Mouse (Mus musculus): ENCODE data around the gene Rpl11.
"Not testable (repeated sequence)": the region's sequence is repeated elsewhere in the genome, so short reads cannot be mapped to it uniquely, and the experiment has no call there.

Rpl11 gene

DNA sequence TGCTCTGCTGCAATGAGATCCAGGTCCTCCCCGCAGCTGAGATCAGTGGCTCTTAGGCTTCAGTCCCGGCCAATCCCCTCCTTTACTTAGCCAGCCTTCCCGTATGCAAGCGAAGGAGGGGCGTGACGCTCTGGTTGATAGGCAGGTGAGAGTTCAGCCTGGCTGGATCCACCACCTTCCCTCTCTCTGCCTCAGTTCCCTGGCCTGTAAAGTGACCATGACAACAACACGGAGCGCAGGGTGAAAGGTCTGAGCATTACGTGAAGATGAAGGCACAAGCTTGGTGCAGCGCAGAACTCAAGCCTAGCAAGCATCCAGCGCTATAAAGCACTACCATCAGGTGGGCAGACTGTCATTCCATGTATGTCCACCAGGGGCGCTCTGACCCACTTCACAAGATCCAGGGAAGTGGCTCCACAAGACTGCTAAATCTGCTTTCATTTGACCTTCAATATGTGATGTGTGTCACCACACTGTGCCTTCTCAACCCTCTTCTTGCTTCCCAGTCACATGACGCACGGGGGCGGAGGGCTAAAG lies 18.0 kb upstream of the Rpl11 start:
- DNase-seq (ENCODE audit: inconsistent age in 2 of 2, low spot score in 1 of 2), result peak; percentile 80 to 94

DNA sequence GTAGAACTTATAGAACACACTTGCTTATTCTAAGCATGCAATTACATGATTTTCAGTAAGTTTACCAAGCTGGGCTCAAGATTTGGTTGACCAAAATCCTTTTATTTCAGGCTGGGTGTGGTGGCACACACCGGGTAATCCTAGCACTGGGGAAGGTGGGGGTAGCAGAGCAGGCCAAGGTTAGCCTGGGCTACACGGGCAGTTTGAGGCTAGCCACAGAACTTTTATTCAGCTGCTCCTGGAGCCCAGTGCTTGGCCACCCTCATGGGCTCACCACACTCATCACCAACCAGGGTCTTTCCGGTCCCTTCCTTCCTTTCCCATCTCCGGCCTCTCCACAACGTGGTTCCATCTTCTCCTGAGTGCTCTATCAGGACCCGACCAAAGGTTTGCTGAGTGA lies 17.4 kb upstream of the Rpl11 start:
- DNase-seq (ENCODE audit: inconsistent age in 2 of 2, low spot score in 1 of 2), result no peak

DNA sequence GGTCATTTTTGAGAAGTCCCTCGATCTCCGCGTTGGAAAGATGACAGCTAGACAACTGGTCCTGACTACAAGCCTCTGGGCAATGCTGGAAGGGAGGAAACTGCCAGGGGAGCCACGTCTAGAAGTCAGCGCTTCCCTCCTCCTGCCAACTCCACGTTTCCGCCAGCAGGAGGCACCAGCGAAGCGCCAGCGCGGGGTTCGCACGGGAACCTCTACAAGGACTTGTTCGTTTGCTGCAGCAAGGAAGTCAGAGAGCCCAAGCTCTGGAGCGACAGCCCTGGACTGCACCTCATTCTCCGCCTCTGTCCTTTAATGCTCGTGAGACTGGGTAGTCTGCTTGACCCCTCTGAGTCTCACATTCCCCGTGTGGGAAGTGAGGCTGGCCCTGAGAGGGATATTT lies 16.7 kb upstream of the Rpl11 start:
- peak; percentile 85 to 95 for DNase-seq (ENCODE audit: inconsistent age in 2 of 2, low spot score in 1 of 2)

DNA sequence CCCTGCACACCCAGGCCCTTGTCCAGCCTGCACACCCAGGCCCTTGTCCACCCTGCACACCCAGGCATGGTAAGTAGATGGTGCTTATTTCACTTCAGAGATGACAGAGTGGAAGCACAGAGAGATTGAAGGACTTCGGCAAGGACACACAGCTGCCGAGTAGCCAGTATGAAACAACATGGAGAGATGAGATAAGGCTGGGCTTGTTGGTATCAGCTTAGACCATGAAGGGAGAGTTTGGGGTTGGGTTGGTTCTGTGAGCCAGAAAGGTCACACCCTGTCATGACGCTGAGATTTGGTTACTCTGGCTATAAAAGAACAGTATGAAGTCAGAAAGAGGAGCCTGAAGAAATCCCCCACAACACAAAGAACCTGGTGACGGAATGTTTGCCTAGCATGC lies 16.1 kb upstream of the Rpl11 start:
- peak in 1 of 2 experiments; percentile 62 for DNase-seq (ENCODE audit: inconsistent age in 2 of 2, low spot score in 1 of 2)

DNA sequence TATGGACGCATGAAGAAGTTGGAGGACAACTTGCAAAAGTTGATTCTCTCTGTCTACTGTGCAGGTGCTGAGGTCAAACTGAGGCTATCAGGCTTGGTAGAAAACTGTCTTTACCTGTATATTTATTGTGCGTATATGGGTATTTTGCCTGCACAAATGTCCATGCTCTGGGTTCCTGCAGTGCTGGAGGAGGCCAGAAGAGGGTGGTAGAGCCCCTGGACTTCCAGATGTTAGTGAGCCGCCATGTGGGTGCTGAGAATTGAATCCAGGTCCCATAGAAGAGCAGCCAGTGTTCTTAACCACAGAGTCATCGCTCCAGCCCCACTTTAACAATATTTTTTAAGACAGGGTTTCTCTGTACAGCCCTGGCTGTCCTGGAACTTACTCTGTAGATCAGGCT lies 9.9 kb upstream of the Rpl11 start:
- DNase-seq (ENCODE audit: inconsistent age in 2 of 2, low spot score in 1 of 2), result no peak

DNA sequence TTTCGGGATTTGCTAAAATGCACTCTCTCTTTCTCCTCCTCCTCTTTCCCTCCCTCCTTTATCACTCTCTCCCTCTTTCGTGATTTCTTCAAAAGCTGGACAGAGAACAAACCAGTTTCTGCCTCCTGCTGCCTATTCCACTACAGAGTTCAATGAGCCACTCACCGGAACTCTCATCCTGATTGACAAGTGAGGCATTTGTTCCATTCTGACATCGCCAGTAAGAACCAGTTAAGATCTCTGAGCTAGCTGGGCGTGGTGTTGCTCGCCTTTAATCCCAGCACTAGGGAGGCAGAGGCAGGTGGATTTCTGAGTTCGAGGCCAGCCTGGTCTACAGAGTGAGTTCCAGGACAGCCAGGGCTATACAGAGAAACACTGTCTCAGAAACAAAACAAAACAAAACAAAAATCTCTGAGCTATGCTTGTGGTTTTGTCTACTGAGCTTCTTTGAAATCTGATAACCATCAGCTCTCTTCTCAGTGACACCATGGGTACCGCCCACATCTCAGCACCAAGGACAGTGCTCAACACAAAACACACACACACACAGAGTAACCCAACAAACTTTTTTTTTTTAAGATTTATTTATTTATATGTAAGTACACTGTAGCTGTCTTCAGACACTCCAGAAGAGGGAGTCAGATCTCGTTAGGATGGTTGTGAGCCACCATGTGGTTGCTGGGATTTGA lies 6.7 kb upstream of the Rpl11 start:
- not testable (repeated sequence) for DNase-seq (ENCODE audit: inconsistent age in 2 of 2, low spot score in 1 of 2)

DNA sequence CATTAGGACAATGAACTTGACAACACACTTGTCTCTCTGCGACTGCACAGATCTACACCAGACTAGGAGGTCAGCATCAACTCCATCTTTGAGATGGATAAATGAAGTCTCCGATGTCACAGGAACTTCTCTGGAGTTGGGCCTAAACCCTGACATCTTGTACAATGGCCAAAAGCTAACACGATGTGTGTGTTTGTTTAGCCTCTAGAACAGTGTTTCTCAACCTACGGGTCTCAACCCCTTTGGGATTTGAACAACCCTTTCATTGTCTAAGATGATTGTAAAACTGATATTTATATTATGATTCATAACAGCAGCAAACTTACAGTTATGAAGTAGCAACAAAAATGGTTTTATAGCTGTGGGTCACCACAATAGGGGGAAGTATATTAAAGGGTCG lies 4.7 kb upstream of the Rpl11 start:
- DNase-seq (ENCODE audit: inconsistent age in 2 of 2, low spot score in 1 of 2), result no peak

DNA sequence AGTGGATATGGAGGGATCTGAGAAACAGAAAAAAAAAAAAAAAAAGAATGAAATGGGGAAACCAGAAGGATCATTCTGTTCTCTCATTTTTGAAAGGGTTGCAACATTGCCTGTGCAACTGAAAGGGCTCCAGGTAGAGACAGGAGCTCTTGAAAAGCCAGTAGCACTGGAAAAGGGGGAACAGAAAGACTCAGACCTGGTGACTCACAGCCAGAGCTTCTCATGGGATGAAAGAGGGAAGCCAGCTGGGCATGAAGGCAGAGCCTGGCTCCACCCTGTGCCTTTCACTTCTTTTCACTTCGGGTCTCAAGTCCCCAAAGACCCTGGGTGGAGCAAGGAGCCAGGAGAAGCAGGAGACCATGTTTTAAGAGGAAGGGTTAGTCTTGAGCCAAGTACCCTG lies 2.8 kb upstream of the Rpl11 start:
- no peak for DNase-seq (ENCODE audit: inconsistent age in 2 of 2, low spot score in 1 of 2)

DNA sequence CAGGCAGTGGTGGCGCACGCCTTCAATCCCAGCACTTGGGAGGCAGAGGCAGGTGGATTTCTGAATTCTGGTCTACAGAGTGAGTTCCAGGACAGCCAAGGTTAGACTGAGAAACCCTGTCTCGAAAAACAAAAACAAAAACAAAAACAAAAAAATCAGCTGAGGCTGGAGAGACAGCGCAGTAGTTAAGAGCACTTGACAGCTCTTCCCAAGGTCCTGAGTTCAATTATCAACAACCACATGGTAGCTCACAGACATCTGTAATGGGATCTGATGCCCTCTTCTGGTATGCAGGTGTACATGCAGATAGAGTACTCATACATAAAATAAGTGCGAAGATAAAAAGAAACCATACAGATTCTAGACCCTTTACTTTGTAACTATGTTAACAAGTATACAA lies 615 bp upstream of the Rpl11 start:
- DNase-seq (ENCODE audit: inconsistent age in 2 of 2, low spot score in 1 of 2), result no peak

DNA sequence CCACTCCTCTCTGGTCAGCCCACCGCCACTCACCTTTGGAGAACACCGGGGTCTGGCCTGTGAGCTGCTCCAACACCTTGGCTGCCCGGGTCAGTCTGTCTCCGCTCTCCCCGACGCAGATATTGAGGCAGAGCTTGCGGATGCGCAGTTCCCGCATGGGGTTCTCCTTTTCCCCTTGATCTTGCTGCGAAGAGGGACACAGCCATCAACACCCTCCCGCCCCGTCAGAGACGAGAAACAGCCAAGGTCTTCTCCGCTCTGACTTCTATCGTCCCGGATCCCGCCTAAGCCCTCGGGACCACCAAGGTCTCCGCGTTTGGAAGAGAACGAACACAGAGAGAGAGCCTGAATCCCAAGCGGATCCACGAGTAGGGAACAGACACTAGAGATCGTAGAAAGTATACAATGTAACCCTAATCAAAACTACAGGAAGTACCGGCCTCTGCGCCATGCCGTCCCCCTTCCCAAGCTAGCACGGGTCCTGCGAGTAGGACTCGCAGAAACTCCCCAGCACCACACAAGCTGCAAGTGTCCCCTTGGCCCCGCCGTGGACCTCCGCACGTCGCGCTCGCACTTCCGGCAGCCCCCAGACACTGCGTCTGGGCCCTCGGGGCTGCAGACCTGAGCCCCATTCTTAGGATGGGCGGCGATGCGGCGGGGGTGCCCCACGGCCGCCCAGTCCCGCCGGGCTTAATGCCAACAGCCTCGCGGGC lies 538 bp downstream of the Rpl11 start:
- peak in 1 of 2 experiments; percentile 29 for DNase-seq (ENCODE audit: inconsistent age in 2 of 2, low spot score in 1 of 2)

DNA sequence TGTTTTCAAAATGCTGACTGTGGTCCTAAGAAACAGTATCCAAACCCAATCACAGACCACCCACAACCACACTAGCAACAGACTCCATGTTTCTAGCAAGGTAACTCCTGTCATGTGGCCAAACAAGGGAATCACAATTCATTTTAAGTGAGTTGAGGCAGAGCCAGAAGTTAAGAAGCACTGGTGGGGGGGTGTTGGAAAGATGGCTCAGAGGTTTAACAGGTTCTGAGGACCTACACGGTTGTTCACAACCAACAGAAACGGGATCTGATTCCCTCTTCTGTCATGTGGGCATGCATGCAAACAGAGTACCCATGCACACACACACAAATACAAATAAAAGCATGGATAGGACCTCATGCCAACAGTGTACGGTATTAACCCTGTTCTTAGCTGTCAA lies 1.2 kb downstream of the Rpl11 start:
- no peak for DNase-seq (ENCODE audit: inconsistent age in 2 of 2, low spot score in 1 of 2)

DNA sequence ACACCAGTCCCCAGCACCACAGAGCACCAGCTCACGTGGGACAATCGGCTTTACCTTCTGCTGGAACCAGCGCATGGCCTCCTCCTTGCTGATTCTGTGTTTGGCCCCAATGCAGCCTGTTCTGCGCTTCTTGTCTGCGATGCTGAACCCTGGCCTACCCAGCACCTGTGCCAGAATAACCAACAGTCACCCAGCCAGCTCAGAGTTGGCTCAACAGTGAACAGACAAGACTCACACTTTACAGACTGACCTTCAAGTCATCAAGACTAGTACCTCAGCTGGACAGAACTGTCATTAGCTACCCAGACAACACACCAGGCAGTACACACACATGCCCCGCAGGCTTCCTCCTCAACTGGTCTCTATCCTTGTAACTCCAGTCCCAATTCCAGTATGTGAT lies 3.0 kb downstream of the Rpl11 start:
- peak in 1 of 2 experiments; percentile 41 for DNase-seq (ENCODE audit: inconsistent age in 2 of 2, low spot score in 1 of 2)

DNA sequence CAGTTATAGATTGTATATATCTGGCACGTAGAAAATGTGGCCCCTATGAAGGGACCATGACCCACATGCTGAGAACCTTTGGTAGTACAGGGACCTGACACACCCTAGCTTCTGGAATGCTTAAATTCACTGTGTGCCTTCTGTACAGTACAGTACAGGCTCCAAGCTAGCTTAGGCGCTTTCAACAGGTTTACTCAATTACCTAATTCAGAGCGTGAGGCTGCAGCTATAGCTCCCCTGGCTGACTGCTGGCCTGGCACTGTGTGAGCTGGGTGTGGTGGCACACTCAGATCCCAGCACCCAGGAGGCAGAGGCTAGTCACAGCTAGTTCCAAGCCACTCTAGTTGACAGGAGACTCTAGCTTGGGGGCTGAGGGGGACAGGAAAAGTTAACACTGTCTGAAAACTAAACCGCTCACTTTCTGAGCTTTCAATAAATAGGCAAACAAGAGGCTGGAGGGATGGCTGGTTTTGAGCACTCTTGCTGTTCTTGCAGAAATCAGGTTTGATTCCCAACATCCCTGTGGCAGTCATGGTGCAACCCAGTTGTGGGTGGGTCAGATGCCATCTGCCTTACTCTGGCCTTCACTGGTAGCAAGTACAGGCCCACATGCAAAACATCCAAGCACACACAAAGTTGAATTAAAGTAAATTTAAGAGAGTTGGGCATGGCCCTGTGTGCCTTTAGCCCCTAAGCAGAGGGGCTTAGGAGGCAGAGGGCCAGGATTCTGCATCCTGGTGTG lies 4.8 kb downstream of the Rpl11 start:
- DNase-seq (ENCODE audit: inconsistent age in 2 of 2, low spot score in 1 of 2), result peak in 1 of 2 experiments; percentile 40

DNA sequence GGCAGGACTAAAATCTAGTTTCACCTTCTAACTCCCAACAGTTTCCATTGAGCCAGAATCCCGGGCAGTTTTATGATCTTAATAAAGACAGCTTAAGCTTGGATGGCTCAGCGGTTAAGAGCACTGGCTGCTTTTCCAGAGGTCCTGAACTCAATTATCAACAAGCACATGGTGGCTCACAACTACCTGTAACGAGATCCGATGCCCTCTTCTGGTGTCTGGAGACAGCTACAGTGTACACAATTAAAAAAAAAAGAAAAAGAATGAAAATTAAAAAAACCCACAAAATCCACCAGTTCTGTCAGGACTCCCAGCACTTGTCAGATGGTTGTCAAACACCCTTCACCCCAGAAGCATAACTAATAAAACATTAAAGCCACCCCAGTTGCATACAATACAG lies 5.6 kb downstream of the Rpl11 start:
- no peak for DNase-seq (ENCODE audit: inconsistent age in 2 of 2, low spot score in 1 of 2)

DNA sequence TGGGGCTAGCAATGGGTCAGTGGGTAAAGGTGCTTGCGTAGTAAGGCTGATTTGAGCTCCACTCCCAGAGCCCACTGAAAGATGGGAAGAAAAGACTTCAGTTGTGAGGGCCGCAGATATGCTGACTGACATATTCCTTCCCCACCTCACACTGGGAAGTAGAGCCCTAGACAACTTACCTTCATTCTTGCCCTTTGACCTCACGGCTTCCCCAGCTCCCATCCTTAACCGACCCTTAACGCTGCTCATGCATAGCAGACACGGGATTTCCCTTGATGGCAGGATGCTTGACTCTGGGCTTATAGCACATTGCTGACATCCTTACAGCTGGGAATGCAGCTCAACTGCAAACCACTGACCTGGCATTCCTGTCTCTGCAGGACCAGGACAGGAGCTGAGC lies 6.3 kb downstream of the Rpl11 start:
- no peak for DNase-seq (ENCODE audit: inconsistent age in 2 of 2, low spot score in 1 of 2)

DNA sequence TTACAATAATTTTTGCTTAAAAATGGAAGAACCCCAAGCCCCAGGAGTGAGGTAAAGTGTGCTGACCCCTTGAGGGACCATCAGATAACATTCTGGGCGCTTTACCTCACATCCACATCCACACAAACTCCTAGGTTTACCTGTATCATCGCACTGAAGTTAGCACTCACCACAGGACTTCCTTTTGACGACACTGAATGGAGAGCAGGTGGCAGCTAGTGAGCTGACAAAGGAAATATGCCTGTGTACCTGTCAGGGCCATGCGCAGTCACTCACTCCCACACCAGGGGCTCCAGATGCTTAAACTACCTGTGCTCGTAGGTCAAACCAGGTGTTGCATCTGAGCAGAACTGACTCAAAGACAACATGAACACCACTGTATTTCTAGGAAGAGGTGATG lies 8.1 kb downstream of the Rpl11 start:
- DNase-seq (ENCODE audit: inconsistent age in 2 of 2, low spot score in 1 of 2), result no peak

DNA sequence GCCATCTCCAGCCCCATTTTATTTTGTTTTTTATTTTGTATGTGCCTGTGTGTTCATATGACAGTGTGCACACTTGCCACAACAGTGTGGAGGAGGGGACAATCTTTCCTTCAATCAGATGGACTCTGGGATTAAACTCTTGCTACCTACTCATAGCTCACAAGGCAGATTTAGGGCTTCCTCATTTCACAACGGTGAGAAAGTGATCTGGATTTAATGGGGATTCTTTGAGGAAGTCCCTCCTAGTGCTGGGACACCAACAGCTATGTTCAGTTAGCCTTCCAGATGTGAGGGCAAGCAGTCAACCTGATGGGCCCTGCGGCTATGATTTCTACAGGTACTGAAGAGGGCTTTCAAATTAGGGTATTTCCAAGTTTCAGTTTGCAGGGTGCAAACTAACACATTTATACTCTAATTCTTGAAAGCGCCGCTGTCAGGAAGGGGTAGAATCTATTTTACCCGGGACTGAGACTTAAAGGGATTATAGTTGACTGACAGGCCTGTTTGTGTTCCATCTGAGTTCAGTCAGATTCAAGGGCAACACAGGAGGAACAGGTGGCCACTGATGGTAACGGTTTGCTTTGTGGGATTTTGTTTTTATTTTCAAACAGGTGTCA lies 9.3 kb downstream of the Rpl11 start:
- no peak for DNase-seq (ENCODE audit: inconsistent age in 2 of 2, low spot score in 1 of 2)

DNA sequence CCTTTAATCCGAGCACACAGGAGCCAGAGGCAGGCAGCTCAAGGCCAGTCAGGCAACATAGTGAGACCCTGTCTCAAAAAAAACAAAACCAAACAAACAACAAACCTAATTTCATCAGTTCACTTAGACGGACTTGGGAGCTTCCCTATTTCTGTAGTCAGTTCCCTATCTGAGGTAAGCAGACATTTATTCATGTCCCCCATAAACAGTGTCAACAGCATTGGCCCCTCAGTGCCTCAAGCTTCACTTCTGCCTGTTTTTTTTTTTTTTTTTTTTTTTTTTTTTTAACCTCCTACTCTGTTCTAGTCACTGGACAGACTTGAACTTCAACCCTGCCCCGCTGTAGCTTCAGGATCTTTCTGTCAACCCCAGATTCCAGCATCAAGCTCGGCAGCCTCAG lies 18.1 kb downstream of the Rpl11 start:
- no peak for DNase-seq (ENCODE audit: inconsistent age in 2 of 2, low spot score in 1 of 2)

DNA sequence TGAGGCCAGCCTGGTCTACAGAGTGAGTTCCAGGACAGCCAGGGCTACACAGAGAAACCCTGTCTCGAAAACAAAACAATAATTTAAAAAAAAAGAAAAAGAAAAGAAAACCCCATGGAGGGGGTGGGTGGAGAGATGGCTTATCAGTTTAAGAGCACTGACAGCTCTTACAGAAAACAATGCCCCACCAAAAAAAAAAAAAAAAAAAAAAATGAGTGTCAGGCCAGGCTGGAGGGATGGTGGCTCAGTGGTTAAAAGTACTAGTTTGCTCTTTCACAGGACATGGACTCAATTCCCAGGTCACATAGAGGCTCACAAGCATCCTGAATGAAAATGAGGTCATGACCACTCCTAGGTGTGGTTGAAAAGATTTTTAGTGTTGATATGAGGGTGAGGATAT lies 20.0 kb downstream of the Rpl11 start:
- DNase-seq (ENCODE audit: inconsistent age in 2 of 2, low spot score in 1 of 2), result no peak

DNA sequence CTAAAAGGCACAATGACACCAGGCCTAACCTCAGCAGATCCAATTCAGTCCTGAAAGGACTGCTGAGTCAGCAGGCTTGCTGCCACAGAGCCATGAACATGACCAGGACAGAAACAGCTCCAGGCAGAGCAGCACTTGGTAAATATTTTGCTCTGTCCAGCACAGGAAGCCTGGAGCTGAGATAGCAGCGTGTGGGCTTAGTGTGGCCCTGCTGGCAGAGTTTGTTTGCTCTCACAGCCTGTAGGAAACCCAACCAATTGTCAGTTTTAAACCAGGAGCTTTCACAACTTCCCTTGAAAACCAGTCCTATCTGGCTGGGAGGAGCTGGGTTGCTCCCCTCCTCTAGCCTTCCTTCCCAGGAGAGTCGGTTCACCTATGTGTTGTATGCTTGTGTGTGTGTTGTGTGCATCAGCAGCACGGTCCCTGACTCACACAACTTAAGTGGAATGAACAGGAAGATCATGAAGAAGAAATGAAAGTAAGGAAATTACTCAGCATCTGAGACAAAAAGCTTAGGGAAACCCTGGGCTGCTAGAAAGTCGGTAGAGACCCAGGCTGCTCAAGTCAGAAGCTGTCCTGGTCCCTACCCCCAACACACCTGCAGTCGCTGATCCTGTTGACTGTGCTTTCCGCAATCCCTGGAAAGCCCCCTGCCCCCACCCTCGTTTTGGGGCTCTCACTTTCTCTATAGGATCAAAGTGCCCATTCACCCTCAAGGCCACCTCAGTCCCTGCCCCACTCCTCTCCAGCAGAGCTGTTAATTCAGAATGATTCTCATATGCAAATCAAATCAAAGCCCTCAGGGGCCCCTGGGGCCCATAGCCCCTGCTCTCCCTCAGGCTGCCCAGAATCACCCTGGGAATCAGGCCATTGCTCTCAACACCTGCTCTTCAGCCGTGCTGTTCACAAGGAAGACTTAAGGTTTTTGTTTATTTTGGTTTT lies 22.0 kb downstream of the Rpl11 start:
- DNase-seq (ENCODE audit: inconsistent age in 2 of 2, low spot score in 1 of 2), result peak in 1 of 2 experiments; percentile 53

All from adrenal gland, adult (tissue).